Mouse (Mus musculus): ENCODE measurements at regions not wholly inside any gene's neighbourhood (a gene's known extent, or its start where the extent isn't known, plus 50 kb on each side); places are given as distances from the start of the nearest gene placed in this dataset.

- 97% methylated on average over 7 of the region's 7 CpGs for WGBS
- Histone ChIP-seq H3K9ac (replicated peaks; ENCODE audit: low read depth, low read length) (no peak overlapping the region), H3K4me1 (replicated peaks; ENCODE audit: control insufficient read depth, insufficient read depth, low read length) (no peaks in the 10 kb centered on the region), H3K27ac (ENCODE audit: low read length) (no peak overlapping the region), H3K9me3 (ENCODE audit: control insufficient read depth, low read length) (no peaks in the 10 kb centered on the region), H3K4me3 (replicated peaks; ENCODE audit: low read length) (no peak overlapping the region), H3K4me2 (ENCODE audit: low read length) (no peak overlapping the region), H3K36me3 (ENCODE audit: control insufficient read depth, insufficient read depth) (no peaks in the 10 kb centered on the region), H3K27me3 (replicated peaks; ENCODE audit: control insufficient read depth, insufficient read depth, low read length) (no peaks in the 10 kb centered on the region)
- ATAC-seq, result no peak
These were observed 125.0 kb downstream of the Bmp7 start for GRCm38 (mm10) chr2:172815146-172815545.

- H3K4me1 ChIP-seq (replicated peaks; ENCODE audit: control insufficient read depth, insufficient read depth, low read length), result no peaks in the 10 kb centered on the region
- no peak overlapping the region for H3K27ac ChIP-seq (ENCODE audit: low read length)
- no peak overlapping the region for H3K4me2 ChIP-seq (ENCODE audit: low read length)
- H3K4me3 ChIP-seq (replicated peaks; ENCODE audit: low read length), result no peak overlapping the region
- no peaks in the 10 kb centered on the region for H3K27me3 ChIP-seq (replicated peaks; ENCODE audit: control insufficient read depth, insufficient read depth, low read length)
- H3K9ac ChIP-seq (replicated peaks; ENCODE audit: low read depth, low read length), result no peak overlapping the region
- 59% methylated on average over 8 of the region's 8 CpGs for WGBS
- H3K9me3 ChIP-seq (ENCODE audit: control insufficient read depth, low read length), result no peaks in the 10 kb centered on the region
- H3K36me3 ChIP-seq (ENCODE audit: control insufficient read depth, insufficient read depth), result no peaks in the 10 kb centered on the region
- ATAC-seq, result no peak
These were observed 122.9 kb downstream of the Bmp7 start for GRCm38 (mm10) chr2:172817058-172817745.
